Mouse (Mus musculus) embryo, embryonic 11.5 days (tissue): ENCODE data around the gene Olfr1303.

Experiments used
- DNase-seq: peaks from one replicate; pipeline ENCODE4 v3.0.0-alpha.2; 2012; ENCODE audit warnings: low read depth, low spot score

Olfr1303 gene

GRCm38 (mm10) chr2:111820240-111820639 is at the start of gene Olfr1303:
Olfr1303 (minus strand) TSS chr2:111820340.
- DNase-seq: no peak

- DNase-seq: no peak
Observed at GRCm38 (mm10) chr2:111812936-111813335, 7.2 kb downstream of the Olfr1303 start.

GRCm38 (mm10) chr2:111777129-111777528 is 43.0 kb downstream of the Olfr1303 start, which contains the start of gene Olfr1302:
Olfr1302 (plus strand) TSS chr2:111777429.
- no peak for DNase-seq
